Mouse (Mus musculus) hindbrain, embryonic 15.5 days (tissue): ENCODE data around the gene Exoc3. TPM values are rescaled to one million over a fixed set of nuclear protein-coding genes. Genes with fewer than 3 reads are reported as not detected.

ENCODE experiments used
- ATAC-seq: fragments of 200-750 bp; cut with Nextera tagmentation; 2 replicates; pipeline ENCODE4 v1.8.0; 2017; ENCODE audit warnings: low read depth, moderate number of reproducible peaks, moderate TSS enrichment; ENCODE audit not compliant: low FRiP score
- H3K27ac ChIP-seq: fragments of 300-500 bp; sonication (generic); replicated peaks from 2 replicates; pipeline ENCODE4 v1.5.1; 2015; ENCODE audit warnings: mild to moderate bottlenecking, inconsistent platforms
- H3K27me3 ChIP-seq: fragments of 300-500 bp; sonication (generic); 2 replicates; pipeline ENCODE4 v1.6.1; 2015; ENCODE audit warnings: control low read depth, inconsistent platforms
- H3K36me3 ChIP-seq: fragments of 300-500 bp; sonication (generic); 2 replicates; pipeline ENCODE4 v1.6.1; 2015; ENCODE audit warnings: control low read depth, inconsistent platforms
- H3K4me1 ChIP-seq: fragments of 300-500 bp; sonication (generic); replicated peaks from 2 replicates; pipeline ENCODE4 v1.6.1; 2015; ENCODE audit warnings: control low read depth, inconsistent platforms
- H3K4me2 ChIP-seq: fragments of 300-500 bp; sonication (generic); 2 replicates; pipeline ENCODE4 v1.6.1; 2015; ENCODE audit warnings: moderate library complexity, mild to moderate bottlenecking, inconsistent platforms
- H3K4me3 ChIP-seq: fragments of 300-500 bp; sonication (generic); 2 replicates; pipeline ENCODE4 v1.5.1; 2015; ENCODE audit warnings: mild to moderate bottlenecking, inconsistent platforms
- H3K9ac ChIP-seq: fragments of 300-500 bp; sonication (generic); 2 replicates; pipeline ENCODE4 v1.6.1; 2015; ENCODE audit warnings: inconsistent platforms
- H3K9me3 ChIP-seq: fragments of 300-500 bp; sonication (generic); 2 replicates; pipeline ENCODE4 v1.6.1; 2016; ENCODE audit warnings: control low read depth, inconsistent platforms
- WGBS: fragments of 180-500 bp; shearing (Covaris S2); methylation state at CpG from one replicate; pipeline ENCODE4 v1.1.7; 2015; 5-methylcytosine and 5-hydroxymethylcytosine counted together
- polyA plus RNA-seq: library from polyadenylated mRNA; unstranded; fragments of >200 nt; fragmentation: Nextera tagmentation; extraction: Ambion mirVana; gene quantifications from 2 replicates; pipeline ENCODE4 v1.2.1, GENCODE M21; 2015

The Exoc3 gene
- 117 TPM in 2 replicates for polyA plus RNA-seq

- ATAC-seq, result peak; percentile 99
- H3K9ac ChIP-seq, result peak within 1 kb of the TSS; percentile 94
- peaks cover 35% of the 10 kb centered on the region for H3K4me1 ChIP-seq
- H3K4me2 ChIP-seq, result peak within 1 kb of the TSS; percentile 81
- peak within 1 kb of the TSS; percentile 95 for H3K4me3 ChIP-seq
- H3K36me3 ChIP-seq, result peaks cover 21% of the 10 kb centered on the region
- peak within 1 kb of the TSS; percentile 95 for H3K27ac ChIP-seq
- H3K27me3 ChIP-seq, result no peaks in the 10 kb centered on the region
- WGBS, result under 1% methylated on average over 39 of the region's 39 CpGs
- no peaks in the 10 kb centered on the region for H3K9me3 ChIP-seq
Observed at GRCm38 (mm10) chr13:74208317-74208985, at the start of gene Exoc3. TSS of gene Exoc3 (minus strand) at chr13:74208732.

GRCm38 (mm10) chr13:74246494-74246893 lies 38.0 kb upstream of the Exoc3 start:
- Histone ChIP-seq H3K4me3 (no peak overlapping the region), H3K27me3 (no peaks in the 10 kb centered on the region), H3K4me2 (no peak overlapping the region), H3K36me3 (no peaks in the 10 kb centered on the region), H3K9me3 (no peaks in the 10 kb centered on the region), H3K4me1 (peaks cover 10% of the 10 kb centered on the region), H3K27ac (no peak overlapping the region), H3K9ac (no peak overlapping the region)
- ATAC-seq, result no peak

- Histone ChIP-seq H3K4me2 (peak overlapping the region; percentile 50), H3K9ac (no peak overlapping the region), H3K36me3 (no peaks in the 10 kb centered on the region), H3K9me3 (no peaks in the 10 kb centered on the region), H3K27ac (no peak overlapping the region; the same call in 1 of the 2 replicates), H3K4me1 (peaks cover 10% of the 10 kb centered on the region), H3K27me3 (no peaks in the 10 kb centered on the region), H3K4me3 (peak overlapping the region; percentile 0; the same call in 1 of the 2 replicates)
- ATAC-seq, result peak; percentile 84; the same call in 1 of the 2 replicates
- 41% methylated on average over 4 of the region's 4 CpGs for WGBS
Observed at GRCm38 (mm10) chr13:74245899-74246231, 37.3 kb upstream of the Exoc3 start.

GRCm38 (mm10) chr13:74245214-74245898 lies 36.8 kb upstream of the Exoc3 start:
- Histone ChIP-seq H3K9ac (no peak overlapping the region), H3K27ac (no peak overlapping the region; the same call in 1 of the 2 replicates), H3K4me2 (peak overlapping the region; percentile 50), H3K4me1 (peaks cover 10% of the 10 kb centered on the region), H3K4me3 (peak overlapping the region; percentile 0; the same call in 1 of the 2 replicates), H3K9me3 (no peaks in the 10 kb centered on the region), H3K36me3 (no peaks in the 10 kb centered on the region), H3K27me3 (no peaks in the 10 kb centered on the region)
- 23% methylated on average over 17 of the region's 17 CpGs for WGBS
- ATAC-seq, result peak; percentile 96

- Histone ChIP-seq H3K9me3 (no peaks in the 10 kb centered on the region), H3K36me3 (no peaks in the 10 kb centered on the region), H3K4me3 (no peak overlapping the region), H3K27ac (no peak overlapping the region), H3K4me1 (no peaks in the 10 kb centered on the region), H3K27me3 (no peaks in the 10 kb centered on the region), H3K4me2 (no peak overlapping the region), H3K9ac (no peak overlapping the region)
- WGBS, result 82% methylated on average over 7 of the region's 7 CpGs
- no peak for ATAC-seq
Observed at GRCm38 (mm10) chr13:74237574-74237973, 29.0 kb upstream of the Exoc3 start.

- WGBS, result 41% methylated on average over 1 of the region's 1 CpGs
- ATAC-seq, result no peak
- H3K27me3 ChIP-seq, result no peaks in the 10 kb centered on the region
- H3K9me3 ChIP-seq, result no peaks in the 10 kb centered on the region
- no peaks in the 10 kb centered on the region for H3K36me3 ChIP-seq
- H3K4me1 ChIP-seq, result no peaks in the 10 kb centered on the region
- no peak overlapping the region for H3K4me3 ChIP-seq
- H3K9ac ChIP-seq, result no peak overlapping the region
- no peak overlapping the region for H3K4me2 ChIP-seq
- H3K27ac ChIP-seq, result no peak overlapping the region
Observed at GRCm38 (mm10) chr13:74220659-74221058, 12.1 kb upstream of the Exoc3 start.

GRCm38 (mm10) chr13:74218441-74218840 lies 9.9 kb upstream of the Exoc3 start:
- Histone ChIP-seq H3K4me3 (no peak overlapping the region), H3K4me1 (no peaks in the 10 kb centered on the region), H3K9me3 (no peaks in the 10 kb centered on the region), H3K27me3 (no peaks in the 10 kb centered on the region), H3K4me2 (no peak overlapping the region), H3K27ac (no peak overlapping the region), H3K9ac (no peak overlapping the region), H3K36me3 (no peaks in the 10 kb centered on the region)
- 85% methylated on average over 3 of the region's 3 CpGs for WGBS
- no peak for ATAC-seq

- Histone ChIP-seq H3K36me3 (peaks cover 16% of the 10 kb centered on the region), H3K27me3 (no peaks in the 10 kb centered on the region), H3K4me3 (peak overlapping the region; percentile 95), H3K9me3 (no peaks in the 10 kb centered on the region), H3K4me1 (peaks cover 35% of the 10 kb centered on the region), H3K27ac (peak overlapping the region; percentile 95), H3K9ac (peak overlapping the region; percentile 94), H3K4me2 (peak overlapping the region; percentile 81)
- 15% methylated on average over 12 of the region's 12 CpGs for WGBS
- peak; percentile 71; the same call in 1 of the 2 replicates for ATAC-seq
Observed at GRCm38 (mm10) chr13:74208986-74209345, 434 bp upstream of the Exoc3 start.

GRCm38 (mm10) chr13:74196451-74196850 lies 12.1 kb downstream of the Exoc3 start:
- peaks cover 41% of the 10 kb centered on the region for H3K36me3 ChIP-seq
- H3K4me2 ChIP-seq, result no peak overlapping the region
- H3K9me3 ChIP-seq, result no peaks in the 10 kb centered on the region
- ATAC-seq, result no peak
- no peaks in the 10 kb centered on the region for H3K4me1 ChIP-seq
- H3K27me3 ChIP-seq, result no peaks in the 10 kb centered on the region
- no peak overlapping the region for H3K4me3 ChIP-seq
- 88% methylated on average over 3 of the region's 3 CpGs for WGBS
- no peak overlapping the region for H3K9ac ChIP-seq
- no peak overlapping the region for H3K27ac ChIP-seq

- no peak overlapping the region for H3K4me3 ChIP-seq
- peaks cover 52% of the 10 kb centered on the region for H3K36me3 ChIP-seq
- no peak overlapping the region for H3K27ac ChIP-seq
- H3K4me2 ChIP-seq, result no peak overlapping the region
- 88% methylated on average over 6 of the region's 6 CpGs for WGBS
- H3K4me1 ChIP-seq, result no peaks in the 10 kb centered on the region
- H3K27me3 ChIP-seq, result no peaks in the 10 kb centered on the region
- no peaks in the 10 kb centered on the region for H3K9me3 ChIP-seq
- no peak for ATAC-seq
- no peak overlapping the region for H3K9ac ChIP-seq
Observed at GRCm38 (mm10) chr13:74192613-74193012, 15.9 kb downstream of the Exoc3 start.

GRCm38 (mm10) chr13:74183011-74183695 lies 25.4 kb downstream of the Exoc3 start:
- Histone ChIP-seq H3K27me3 (no peaks in the 10 kb centered on the region), H3K36me3 (peaks cover 49% of the 10 kb centered on the region), H3K9ac (no peak overlapping the region), H3K4me3 (no peak overlapping the region), H3K27ac (no peak overlapping the region), H3K4me2 (no peak overlapping the region), H3K9me3 (no peaks in the 10 kb centered on the region), H3K4me1 (no peaks in the 10 kb centered on the region)
- no peak for ATAC-seq
- WGBS, result 94% methylated on average over 5 of the region's 5 CpGs

- H3K4me3 ChIP-seq, result no peak overlapping the region
- no peaks in the 10 kb centered on the region for H3K9me3 ChIP-seq
- no peaks in the 10 kb centered on the region for H3K27me3 ChIP-seq
- H3K27ac ChIP-seq, result no peak overlapping the region
- no peak overlapping the region for H3K4me2 ChIP-seq
- H3K4me1 ChIP-seq, result peaks cover 1% of the 10 kb centered on the region; the same call in 1 of the 2 replicates
- H3K9ac ChIP-seq, result no peak overlapping the region
- 95% methylated on average over 5 of the region's 5 CpGs for WGBS
- ATAC-seq, result no peak
- peaks cover 65% of the 10 kb centered on the region for H3K36me3 ChIP-seq
Observed at GRCm38 (mm10) chr13:74172036-74172435, 36.5 kb downstream of the Exoc3 start.
